Mouse (Mus musculus): ENCODE measurements around the gene Rpsa.
"Not testable (repeated sequence)": the region's sequence is repeated elsewhere in the genome, so short reads cannot be mapped to it uniquely, and the experiment has no call there.

The Rpsa gene

GRCm38 (mm10) chr9:120127538-120128251, at the start of gene Rpsa:
TSS of gene Rpsa (plus strand) at chr9:120127689.
- DNase-seq = peak; percentile 97 to 98

- DNase-seq = no peak
These were observed 49.2 kb upstream of the Rpsa start for GRCm38 (mm10) chr9:120078241-120078640.

GRCm38 (mm10) chr9:120079901-120080300, 47.6 kb upstream of the Rpsa start:
- DNase-seq = no peak

- DNase-seq = no peak
These were observed 46.9 kb upstream of the Rpsa start for GRCm38 (mm10) chr9:120080546-120081108.

DNA sequence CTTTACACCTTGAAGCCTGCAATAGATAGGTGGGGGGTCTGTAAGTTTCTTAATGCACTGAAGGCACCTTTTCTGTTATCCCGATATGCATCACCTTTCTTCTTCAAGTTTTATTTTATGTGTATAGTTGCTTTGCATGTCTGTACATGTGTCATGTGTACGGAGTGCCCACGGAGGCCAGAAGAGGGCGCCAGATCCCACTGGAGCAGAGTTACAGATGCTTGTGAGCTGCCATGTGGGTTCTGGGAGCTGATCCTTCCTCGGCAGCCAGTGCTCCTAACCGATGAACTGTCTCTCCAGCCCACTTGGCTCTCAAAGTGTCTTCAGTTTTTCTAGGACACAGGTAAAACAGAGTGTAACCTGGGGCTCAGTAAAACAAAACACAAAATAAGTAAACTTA, 46.2 kb upstream of the Rpsa start:
- DNase-seq = no peak

DNA sequence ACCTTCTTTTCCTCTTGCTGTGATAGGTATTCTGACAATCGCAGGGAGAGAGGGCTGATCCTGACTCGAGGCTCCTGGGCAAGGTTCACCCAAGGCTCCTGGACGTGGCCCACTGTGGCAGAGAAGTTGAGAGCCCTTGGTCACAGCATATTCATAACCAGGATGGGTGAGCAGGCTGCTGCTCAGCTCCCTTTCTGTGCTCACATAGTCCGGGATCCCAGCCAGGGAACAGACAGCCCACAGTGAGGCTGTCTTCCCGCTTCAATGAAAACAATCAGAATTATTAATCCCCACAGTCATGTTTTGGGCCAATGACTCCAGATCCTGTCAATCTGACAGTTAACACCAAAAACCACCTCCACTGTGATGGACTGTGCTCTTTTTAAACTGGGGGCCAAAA, 45.5 kb upstream of the Rpsa start:
- no peak for DNase-seq

DNA sequence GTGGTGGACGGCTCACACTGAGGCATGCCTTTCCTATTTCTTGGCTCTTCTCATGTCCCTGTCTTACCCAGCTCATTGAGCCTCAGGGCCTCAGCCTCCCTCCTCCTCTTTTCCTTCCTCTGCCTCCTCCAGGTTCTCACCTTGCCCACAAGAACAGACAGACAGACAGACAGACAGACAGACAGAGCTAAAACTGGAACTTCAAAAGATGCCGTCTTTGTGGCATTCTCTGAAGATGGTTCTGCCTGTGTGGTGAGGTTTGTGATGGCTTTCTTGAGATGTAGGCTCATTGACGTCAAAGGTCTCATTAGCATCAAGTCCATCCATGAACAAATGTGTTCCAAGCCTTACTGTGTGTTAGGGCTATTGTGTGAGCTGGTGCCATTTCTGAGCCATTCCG, 44.8 kb upstream of the Rpsa start:
- DNase-seq = no peak

- no peak for DNase-seq
These were observed 44.2 kb upstream of the Rpsa start for GRCm38 (mm10) chr9:120083158-120083894.

DNA sequence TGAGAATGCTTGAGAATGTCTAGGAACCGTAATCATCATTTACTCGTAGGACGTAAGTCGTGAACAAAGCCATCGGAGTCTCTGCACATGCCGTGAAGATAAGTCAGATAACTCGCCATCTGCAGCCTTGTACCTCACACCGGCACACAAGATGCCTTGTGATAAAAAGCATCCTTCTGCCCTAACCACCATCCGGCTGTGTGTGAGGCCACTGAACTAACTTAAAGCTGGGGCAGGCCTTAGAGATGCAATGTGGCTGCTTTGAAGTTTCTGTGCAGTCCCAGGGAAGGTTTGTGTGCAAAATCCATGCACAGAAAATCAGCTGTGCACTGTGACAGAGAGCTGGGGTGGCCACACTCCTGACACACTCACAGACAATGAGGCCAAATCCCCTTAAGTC, 43.1 kb upstream of the Rpsa start:
- no peak for DNase-seq

GRCm38 (mm10) chr9:120089125-120089524, 38.4 kb upstream of the Rpsa start:
- DNase-seq = no peak

GRCm38 (mm10) chr9:120091086-120091485, 36.4 kb upstream of the Rpsa start:
- DNase-seq = no peak

DNA sequence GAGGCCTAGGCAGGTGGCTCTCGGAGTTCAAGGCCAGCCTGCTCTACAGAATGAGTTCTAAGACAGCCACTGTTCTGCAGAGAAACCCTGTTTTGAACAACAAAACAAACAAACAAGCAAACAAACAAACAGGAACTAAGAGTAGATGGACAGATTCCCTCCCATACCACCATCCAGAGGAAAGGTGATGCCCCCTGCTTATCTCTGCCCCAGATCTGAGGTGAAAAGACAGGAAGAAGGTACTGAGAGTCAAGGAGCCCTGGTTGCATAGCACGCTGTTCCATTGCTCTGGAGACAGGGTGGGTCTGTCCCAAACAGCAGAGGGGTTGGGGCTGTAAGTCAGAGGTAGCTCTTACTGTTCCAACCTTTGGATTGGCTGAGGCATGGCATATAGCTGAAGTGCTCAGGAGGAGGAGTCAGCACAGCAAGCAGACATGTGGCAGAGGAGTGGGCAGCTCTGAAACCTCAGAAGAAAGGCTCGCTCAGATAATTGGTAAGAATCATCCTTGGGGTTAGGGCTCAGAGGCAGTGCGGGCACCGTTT, 35.7 kb upstream of the Rpsa start, which contains the start of gene Ccr8:
Ccr8 (plus strand) TSS at position 419 of the 543 bp plus-strand sequence.
- no peak for DNase-seq

DNA sequence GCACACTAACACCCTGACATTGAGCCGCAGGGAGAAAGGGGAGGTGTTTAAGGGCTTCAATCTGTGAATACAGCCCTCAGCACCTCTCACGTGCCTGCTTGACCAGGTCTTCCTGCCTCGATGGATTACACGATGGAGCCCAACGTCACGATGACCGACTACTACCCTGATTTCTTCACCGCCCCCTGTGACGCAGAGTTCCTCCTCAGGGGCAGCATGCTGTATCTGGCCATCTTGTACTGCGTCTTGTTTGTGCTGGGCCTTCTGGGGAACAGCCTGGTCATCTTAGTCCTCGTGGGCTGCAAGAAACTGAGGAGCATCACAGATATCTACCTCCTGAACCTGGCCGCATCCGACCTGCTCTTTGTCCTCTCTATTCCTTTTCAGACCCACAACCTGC, 33.8 kb upstream of the Rpsa start:
- no peak for DNase-seq

DNA sequence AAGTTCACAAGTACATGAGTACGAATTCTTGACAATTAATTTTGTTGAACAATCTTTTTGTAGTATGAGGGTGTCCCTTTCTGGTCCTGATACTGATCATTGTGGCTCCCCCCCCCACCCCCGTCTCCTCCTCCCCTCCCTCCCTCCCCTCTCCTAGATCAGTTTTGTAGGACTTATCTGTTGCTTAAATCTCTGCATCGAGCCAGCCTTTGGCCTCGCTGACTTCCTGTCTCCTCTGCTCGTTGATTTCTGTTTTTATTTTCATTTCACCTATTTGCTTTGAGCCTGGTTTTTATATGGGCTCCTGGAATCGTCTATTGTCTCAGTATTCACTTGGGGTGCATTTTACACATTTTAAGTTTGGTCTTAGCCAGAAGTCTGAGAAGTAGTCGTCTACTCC, 31.6 kb upstream of the Rpsa start:
- DNase-seq = no peak

- DNase-seq = peak; percentile 83
These were observed 28.8 kb upstream of the Rpsa start for GRCm38 (mm10) chr9:120098682-120099081.

GRCm38 (mm10) chr9:120099304-120099703, 28.2 kb upstream of the Rpsa start:
- no peak for DNase-seq

DNA sequence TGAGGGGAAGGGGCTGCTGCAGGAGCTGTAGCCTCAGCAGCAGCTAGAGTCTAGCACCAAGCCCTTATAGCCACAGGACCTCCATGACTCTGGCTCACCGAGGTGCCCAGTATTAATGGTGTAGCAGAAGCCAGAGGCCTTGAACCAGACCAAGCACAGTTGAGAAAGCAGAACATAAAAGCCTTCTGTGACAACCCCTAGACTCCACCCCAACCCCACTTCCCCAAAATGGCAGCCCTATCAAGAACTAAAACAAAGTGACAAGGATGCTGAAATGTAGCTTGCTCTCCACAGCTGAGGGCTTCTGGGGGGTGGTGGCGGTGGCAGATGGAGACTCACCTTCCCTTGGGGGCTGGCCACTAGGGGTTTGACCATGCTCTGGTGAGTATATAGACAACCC, 26.3 kb upstream of the Rpsa start:
- DNase-seq = no peak

DNA sequence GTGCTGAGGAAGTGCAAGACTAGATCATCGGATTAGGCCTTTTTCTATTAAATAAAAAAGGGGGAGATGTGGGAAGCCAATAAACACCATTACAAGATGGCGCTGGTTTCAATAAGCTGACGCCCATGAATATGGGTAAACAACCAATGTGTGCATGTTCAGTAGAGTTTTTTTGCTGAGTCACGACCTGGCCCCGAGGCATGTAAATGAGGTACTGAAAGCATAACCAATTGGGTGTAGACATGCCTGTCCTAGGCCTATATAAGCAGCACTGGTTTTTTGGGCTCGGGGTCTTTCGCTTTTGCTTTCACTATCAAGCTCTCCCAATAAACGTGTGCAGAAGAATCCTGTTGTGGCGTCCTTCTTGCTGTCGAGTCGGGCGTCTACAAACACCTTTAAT, 18.5 kb upstream of the Rpsa start:
- not testable (repeated sequence) for DNase-seq

DNA sequence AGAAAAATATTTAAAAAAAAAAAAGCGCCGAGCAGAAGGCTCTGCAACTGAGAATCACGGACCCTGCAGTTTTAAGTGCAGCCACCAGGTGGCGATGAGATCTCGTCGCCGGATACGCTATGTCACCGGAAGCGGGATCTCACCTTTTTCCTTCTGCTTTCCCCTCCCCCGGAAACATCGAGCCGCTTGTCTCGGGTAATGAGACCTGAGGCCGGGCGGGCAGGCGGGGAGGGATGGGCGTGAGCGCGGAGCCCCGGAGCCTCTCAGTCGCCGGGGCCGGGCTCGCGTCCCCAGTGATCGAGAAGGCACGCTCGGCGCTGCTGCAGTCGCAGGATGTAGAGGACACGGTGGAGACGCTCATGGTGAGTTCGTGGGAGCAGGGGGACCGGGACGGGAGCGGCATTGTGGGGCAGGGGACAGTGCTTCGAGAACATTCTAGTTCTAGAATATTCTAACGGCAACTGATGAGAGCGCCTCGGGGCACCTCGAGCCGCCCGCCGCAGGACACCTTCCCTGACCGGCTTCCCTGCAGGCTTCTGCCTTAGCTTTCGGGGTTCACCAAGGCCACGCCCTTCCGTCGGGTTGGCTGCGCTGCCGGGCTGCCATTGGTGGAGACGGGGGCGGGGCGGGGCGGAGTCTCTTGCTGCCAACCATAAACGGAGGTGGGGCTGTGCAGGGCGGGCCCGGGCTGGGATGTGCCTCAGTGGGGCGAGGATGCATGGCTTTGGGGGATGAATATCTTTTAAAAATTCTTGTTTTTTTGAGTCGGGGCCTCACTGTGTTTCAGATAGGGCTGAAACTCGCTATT, 17.1 kb upstream of the Rpsa start, which contains the start of gene Slc25a38:
Slc25a38 (plus strand) TSS at position 164 of the 808 bp plus-strand sequence.
- peak; percentile 97 to 98 for DNase-seq

- no peak for DNase-seq
These were observed 16.1 kb upstream of the Rpsa start for GRCm38 (mm10) chr9:120111156-120111945.

DNA sequence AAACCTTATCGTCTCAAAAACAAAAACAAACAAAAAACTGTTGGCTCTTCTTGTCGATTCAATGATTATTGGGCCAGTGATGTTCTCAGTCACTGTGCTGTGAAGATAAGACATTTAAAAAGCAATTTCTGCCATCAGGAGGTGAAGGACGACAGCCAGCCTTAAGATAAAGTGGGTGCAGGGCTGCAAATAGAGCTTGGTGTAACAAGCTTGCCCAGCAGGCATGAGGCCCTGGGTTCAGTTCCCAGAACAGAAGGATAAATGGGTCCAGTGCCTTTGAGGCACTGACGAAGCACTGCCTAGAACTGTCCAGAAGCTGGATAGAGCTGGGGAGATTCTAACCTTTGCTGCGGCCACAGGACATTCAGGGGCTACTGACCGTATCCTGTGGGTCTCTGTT, 15.0 kb upstream of the Rpsa start:
- DNase-seq = no peak

DNA sequence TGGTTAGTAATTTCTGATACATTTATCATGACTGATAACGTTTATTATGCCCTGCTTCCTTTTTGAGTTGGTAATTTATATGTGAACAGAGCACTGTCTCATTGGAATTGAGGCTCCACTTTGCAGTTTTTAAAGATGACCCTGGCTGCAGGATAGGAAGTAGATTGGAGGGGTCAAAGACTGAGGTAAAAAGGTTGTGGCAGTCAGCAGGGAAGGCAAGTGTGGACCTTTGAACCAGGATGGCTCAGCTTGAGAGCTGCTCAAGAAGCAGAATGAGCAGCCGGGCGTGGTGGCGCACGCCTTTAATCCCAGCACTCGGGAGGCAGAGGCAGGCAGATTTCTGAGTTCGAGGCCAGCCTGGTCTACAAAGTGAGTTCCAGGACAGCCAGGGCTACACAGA, 14.0 kb upstream of the Rpsa start:
- DNase-seq = no peak
